Mouse (Mus musculus) kidney, adult 9 months (tissue): ENCODE measurements at regions not wholly inside any gene's neighbourhood (a gene's known extent, or its start where the extent isn't known, plus 50 kb on each side); places are given as distances from the start of the nearest gene placed in this dataset.

Experiments used
- DNase-seq: peaks from one replicate; pipeline ENCODE4 v3.0.0; 2022

GRCm38 (mm10) chr10:44939403-44939802, 127.6 kb upstream of the Prep start:
- no peak for DNase-seq

GRCm38 (mm10) chr10:44936976-44937500, 130.0 kb upstream of the Prep start:
- DNase-seq, result no peak

GRCm38 (mm10) chr10:44930796-44931195, 136.2 kb upstream of the Prep start:
- no peak for DNase-seq

- no peak for DNase-seq
Measured at GRCm38 (mm10) chr10:44913751-44914388, 153.1 kb upstream of the Prep start.

- no peak for DNase-seq
Measured at GRCm38 (mm10) chr10:44904520-44904919, 162.5 kb upstream of the Prep start.

GRCm38 (mm10) chr10:44901203-44901602, 165.8 kb upstream of the Prep start:
- DNase-seq, result no peak

- DNase-seq, result no peak
Measured at GRCm38 (mm10) chr10:44892124-44892523, 174.9 kb upstream of the Prep start.

- DNase-seq, result no peak
Measured at GRCm38 (mm10) chr10:44887081-44887683, 179.8 kb upstream of the Prep start.

GRCm38 (mm10) chr10:44881967-44882366, 185.0 kb upstream of the Prep start:
- no peak for DNase-seq

GRCm38 (mm10) chr10:44877076-44877663, 189.8 kb upstream of the Prep start:
- no peak for DNase-seq

- no peak for DNase-seq
Measured at GRCm38 (mm10) chr10:44873642-44874285, 193.2 kb upstream of the Prep start.

GRCm38 (mm10) chr10:44864191-44864747, 202.7 kb upstream of the Prep start:
- peak; percentile 86 for DNase-seq

GRCm38 (mm10) chr10:44862360-44862674, 204.7 kb upstream of the Prep start:
- DNase-seq, result no peak

GRCm38 (mm10) chr10:44861671-44862359, 205.2 kb upstream of the Prep start:
- peak; percentile 82 for DNase-seq

- no peak for DNase-seq
Measured at GRCm38 (mm10) chr10:44857444-44857843, 209.6 kb upstream of the Prep start.

GRCm38 (mm10) chr10:44854109-44854508, 212.9 kb upstream of the Prep start:
- DNase-seq, result no peak

- peak; percentile 86 for DNase-seq
Measured at GRCm38 (mm10) chr10:44849016-44849415, 218.0 kb upstream of the Prep start.

- DNase-seq, result no peak
Measured at GRCm38 (mm10) chr10:44846765-44847164, 220.2 kb upstream of the Prep start.

GRCm38 (mm10) chr10:44846149-44846548, 220.9 kb upstream of the Prep start:
- DNase-seq, result no peak

GRCm38 (mm10) chr10:44840449-44840848, 226.6 kb upstream of the Prep start:
- no peak for DNase-seq

GRCm38 (mm10) chr10:44832455-44832854, 234.5 kb upstream of the Prep start:
- DNase-seq, result no peak

GRCm38 (mm10) chr10:44826271-44826670, 240.7 kb upstream of the Prep start:
- no peak for DNase-seq

GRCm38 (mm10) chr10:44821666-44822065, 245.3 kb upstream of the Prep start:
- DNase-seq, result no peak
